Mouse (Mus musculus) inflammation-experienced regulatory T-cells (primary cell): ENCODE results near the gene Ubb. TPM values are rescaled to one million over a fixed set of nuclear protein-coding genes. Genes with fewer than 3 reads are reported as not detected.

Source experiments
- polyA plus RNA-seq, 2 experiments: library from polyadenylated mRNA; unstranded; fragments of 100-300 nt; shearing (Covaris generic); gene quantifications; one replicate each; pipeline ENCODE4 v1.2.1; 2017

The Ubb gene
- 1,000 to 10,000 TPM; 2,634 to 2,908 TPM for polyA plus RNA-seq

GRCm38 (mm10) chr11:62550727-62551225 lies at the start of gene Ubb:
Gene Ubb, plus strand, starts transcription at chr11:62551171.

GRCm38 (mm10) chr11:62539089-62539890 lies 11.7 kb upstream of the Ubb start, which contains the start of gene Cenpv:
Gene Cenpv, minus strand, starts transcription at chr11:62539261.

GRCm38 (mm10) chr11:62573959-62574702 lies 23.2 kb downstream of the Ubb start, which contains the start of gene Trpv2:
Gene Trpv2, plus strand, starts transcription at chr11:62574486.

Other genes with a start within 250 kb of the Ubb start
- gene Pigl, start 92.7 kb upstream of the Ubb start, polyA plus RNA-seq: 10 to 100 TPM in 1 of 2 experiments, 1 to 10 TPM in 1; 10.0 to 12.2 TPM
- gene Ncor1, start 92.6 kb upstream of the Ubb start, polyA plus RNA-seq: 100 to 1,000 TPM; 385 to 398 TPM
- 1 to 10 TPM; 4.3 to 6.5 TPM for gene Cenpv, start 11.9 kb upstream of the Ubb start, polyA plus RNA-seq
- gene Trpv2, start 23.3 kb downstream of the Ubb start, polyA plus RNA-seq: 100 to 1,000 TPM in 1 of 2 experiments, 10 to 100 TPM in 1; 97.7 to 131 TPM
- gene Lrrc75a, start 97.4 kb downstream of the Ubb start, polyA plus RNA-seq: 1 to 10 TPM; 3.0 to 6.0 TPM
- 10 to 100 TPM; 41.8 to 45.4 TPM for gene Mmgt2, start 97.5 kb downstream of the Ubb start, polyA plus RNA-seq
- gene Zfp287, start 180.7 kb downstream of the Ubb start, polyA plus RNA-seq: 10 to 100 TPM; 29.7 to 40.9 TPM
- not detected for gene Gm10428, start 201.9 kb downstream of the Ubb start, polyA plus RNA-seq
- 1 to 10 TPM; 3.0 to 4.4 TPM for gene Zfp286, start 238.3 kb downstream of the Ubb start, polyA plus RNA-seq